Mouse (Mus musculus): Measurements from ENCODE around the gene Gm11549. TPM values are rescaled to one million over a fixed set of nuclear protein-coding genes. Genes with fewer than 3 reads are reported as not detected.

The Gm11549 gene
- polyA plus RNA-seq, 1 experiment from 2014 or later = not detected

- WGBS = 83% methylated on average over 7 of the region's 7 CpGs
- no peak overlapping the region for H3K27ac ChIP-seq
- H3K4me1 ChIP-seq = no peaks in the 10 kb centered on the region
- H3K36me3 ChIP-seq = no peaks in the 10 kb centered on the region
- H3K9me3 ChIP-seq (replicated peaks) = no peaks in the 10 kb centered on the region
- H3K27me3 ChIP-seq (ENCODE audit: low read depth, poor library complexity, severe bottlenecking) = peaks cover under 1% of the 10 kb centered on the region
- no peak for DNase-seq (ENCODE audit: low spot score)
- no peak overlapping the region for H3K4me3 ChIP-seq
Observed at GRCm38 (mm10) chr3:36501546-36501945, 20.1 kb downstream of the Gm11549 start.

- WGBS = 86% methylated on average over 8 of the region's 8 CpGs
- H3K27me3 ChIP-seq (ENCODE audit: low read depth, poor library complexity, severe bottlenecking) = peaks cover 6% of the 10 kb centered on the region
- DNase-seq (ENCODE audit: low spot score) = no peak
- no peak overlapping the region for H3K27ac ChIP-seq
- no peaks in the 10 kb centered on the region for H3K9me3 ChIP-seq (replicated peaks)
- no peak overlapping the region for H3K4me3 ChIP-seq
- no peaks in the 10 kb centered on the region for H3K36me3 ChIP-seq
- H3K4me1 ChIP-seq = no peaks in the 10 kb centered on the region
Observed at GRCm38 (mm10) chr3:36500976-36501375, 20.6 kb downstream of the Gm11549 start.

GRCm38 (mm10) chr3:36499418-36499817 lies 22.2 kb downstream of the Gm11549 start:
- H3K36me3 ChIP-seq = no peaks in the 10 kb centered on the region

GRCm38 (mm10) chr3:36498224-36498623 lies 23.4 kb downstream of the Gm11549 start:
- Histone ChIP-seq H3K4me3 (no peak overlapping the region), H3K9me3 (replicated peaks) (no peaks in the 10 kb centered on the region), H3K27me3 (ENCODE audit: low read depth, poor library complexity, severe bottlenecking) (peaks cover 8% of the 10 kb centered on the region), H3K27ac (no peak overlapping the region), H3K4me1 (0 out of 2 replicates have a peak, but pooled peaks cover 3% of the 10 kb centered on the region), H3K36me3 (no peaks in the 10 kb centered on the region)
- DNase-seq (ENCODE audit: low spot score) = no peak
- 94% methylated on average over 6 of the region's 6 CpGs for WGBS

More at GRCm38 (mm10) chr3:36499418-36499817, 22.2 kb downstream of the Gm11549 start:
- Histone ChIP-seq H3K4me3 (no peak overlapping the region), H3K27me3 (ENCODE audit: low read depth, poor library complexity, severe bottlenecking) (peaks cover 8% of the 10 kb centered on the region), H3K4me1 (0 out of 2 replicates have a peak, but pooled peaks cover 3% of the 10 kb centered on the region), H3K27ac (no peak overlapping the region), H3K9me3 (replicated peaks) (no peaks in the 10 kb centered on the region)
- WGBS = 94% methylated on average over 7 of the region's 7 CpGs
- no peak for DNase-seq (ENCODE audit: low spot score)

GRCm38 (mm10) chr3:36496746-36497145 lies 24.9 kb downstream of the Gm11549 start:
- 25% methylated on average over 14 of the region's 14 CpGs for WGBS
- Histone ChIP-seq H3K27me3 (ENCODE audit: low read depth, poor library complexity, severe bottlenecking) (peaks cover 8% of the 10 kb centered on the region), H3K36me3 (no peaks in the 10 kb centered on the region), H3K27ac (no peak overlapping the region), H3K9me3 (replicated peaks) (no peaks in the 10 kb centered on the region), H3K4me3 (no peak overlapping the region), H3K4me1 (0 out of 2 replicates have a peak, but pooled peaks cover 3% of the 10 kb centered on the region)
- DNase-seq (ENCODE audit: low spot score) = peak; percentile 77

- Histone ChIP-seq H3K36me3 (no peaks in the 10 kb centered on the region), H3K27ac (no peak overlapping the region), H3K4me3 (no peak overlapping the region), H3K4me1 (0 out of 2 replicates have a peak, but pooled peaks cover 3% of the 10 kb centered on the region), H3K9me3 (replicated peaks) (no peaks in the 10 kb centered on the region), H3K27me3 (ENCODE audit: low read depth, poor library complexity, severe bottlenecking) (peaks cover 8% of the 10 kb centered on the region)
- WGBS = 91% methylated on average over 9 of the region's 9 CpGs
- no peak for DNase-seq (ENCODE audit: low spot score)
Observed at GRCm38 (mm10) chr3:36496273-36496672, 25.3 kb downstream of the Gm11549 start.

GRCm38 (mm10) chr3:36495436-36495835 lies 26.2 kb downstream of the Gm11549 start:
- 0 out of 2 replicates have a peak, but pooled peaks cover 3% of the 10 kb centered on the region for H3K4me1 ChIP-seq
- H3K36me3 ChIP-seq = no peaks in the 10 kb centered on the region
- H3K27ac ChIP-seq = no peak overlapping the region
- DNase-seq (ENCODE audit: low spot score) = peak; percentile 90
- 16% methylated on average over 6 of the region's 6 CpGs for WGBS
- H3K27me3 ChIP-seq (ENCODE audit: low read depth, poor library complexity, severe bottlenecking) = peaks cover 8% of the 10 kb centered on the region
- H3K4me3 ChIP-seq = no peak overlapping the region
- H3K9me3 ChIP-seq (replicated peaks) = no peaks in the 10 kb centered on the region

- H3K36me3 ChIP-seq = no peaks in the 10 kb centered on the region
- H3K4me3 ChIP-seq = no peak overlapping the region
- 84% methylated on average over 2 of the region's 2 CpGs for WGBS
- 0 out of 2 replicates have a peak, but pooled peaks cover 3% of the 10 kb centered on the region for H3K4me1 ChIP-seq
- no peaks in the 10 kb centered on the region for H3K9me3 ChIP-seq (replicated peaks)
- H3K27me3 ChIP-seq (ENCODE audit: low read depth, poor library complexity, severe bottlenecking) = peaks cover 8% of the 10 kb centered on the region
- no peak for DNase-seq (ENCODE audit: low spot score)
- no peak overlapping the region for H3K27ac ChIP-seq
Observed at GRCm38 (mm10) chr3:36494613-36495012, 27.0 kb downstream of the Gm11549 start.

- no peaks in the 10 kb centered on the region for H3K36me3 ChIP-seq
- H3K4me3 ChIP-seq = no peak overlapping the region
- H3K9me3 ChIP-seq (replicated peaks) = no peaks in the 10 kb centered on the region
- no peak overlapping the region for H3K27ac ChIP-seq
- WGBS = 81% methylated on average over 6 of the region's 6 CpGs
- 0 out of 2 replicates have a peak, but pooled peaks cover 3% of the 10 kb centered on the region for H3K4me1 ChIP-seq
- H3K27me3 ChIP-seq (ENCODE audit: low read depth, poor library complexity, severe bottlenecking) = peaks cover 8% of the 10 kb centered on the region
- DNase-seq (ENCODE audit: low spot score) = no peak
Observed at GRCm38 (mm10) chr3:36493641-36494283, 27.9 kb downstream of the Gm11549 start.

GRCm38 (mm10) chr3:36492716-36493391 lies 28.8 kb downstream of the Gm11549 start:
- H3K27me3 ChIP-seq (ENCODE audit: low read depth, poor library complexity, severe bottlenecking) = peaks cover 8% of the 10 kb centered on the region
- 87% methylated on average over 9 of the region's 9 CpGs for WGBS
- H3K36me3 ChIP-seq = no peaks in the 10 kb centered on the region
- no peaks in the 10 kb centered on the region for H3K9me3 ChIP-seq (replicated peaks)
- H3K4me3 ChIP-seq = no peak overlapping the region
- DNase-seq (ENCODE audit: low spot score) = no peak
- 0 out of 2 replicates have a peak, but pooled peaks cover 3% of the 10 kb centered on the region for H3K4me1 ChIP-seq
- no peak overlapping the region for H3K27ac ChIP-seq

GRCm38 (mm10) chr3:36491535-36491934 lies 30.1 kb downstream of the Gm11549 start:
- Histone ChIP-seq H3K27ac (no peak overlapping the region), H3K27me3 (ENCODE audit: low read depth, poor library complexity, severe bottlenecking) (peaks cover 8% of the 10 kb centered on the region), H3K36me3 (no peaks in the 10 kb centered on the region), H3K4me3 (no peak overlapping the region), H3K4me1 (0 out of 2 replicates have a peak, but pooled peaks cover 3% of the 10 kb centered on the region), H3K9me3 (replicated peaks) (no peaks in the 10 kb centered on the region)
- no peak for DNase-seq (ENCODE audit: low spot score)
- WGBS = 86% methylated on average over 5 of the region's 5 CpGs

GRCm38 (mm10) chr3:36489590-36489910 lies 32.1 kb downstream of the Gm11549 start:
- H3K27me3 ChIP-seq (ENCODE audit: low read depth, poor library complexity, severe bottlenecking) = no peaks in the 10 kb centered on the region
- no peaks in the 10 kb centered on the region for H3K36me3 ChIP-seq
- no peak overlapping the region for H3K27ac ChIP-seq
- H3K4me3 ChIP-seq = no peak overlapping the region
- H3K4me1 ChIP-seq = no peaks in the 10 kb centered on the region
- H3K9me3 ChIP-seq (replicated peaks) = no peaks in the 10 kb centered on the region
- DNase-seq (ENCODE audit: low spot score) = no peak
- WGBS = 88% methylated on average over 1 of the region's 1 CpGs

- no peaks in the 10 kb centered on the region for H3K27me3 ChIP-seq (ENCODE audit: low read depth, poor library complexity, severe bottlenecking)
- 86% methylated on average over 6 of the region's 6 CpGs for WGBS
- DNase-seq (ENCODE audit: low spot score) = no peak
- H3K4me3 ChIP-seq = no peak overlapping the region
- no peaks in the 10 kb centered on the region for H3K9me3 ChIP-seq (replicated peaks)
- H3K4me1 ChIP-seq = no peaks in the 10 kb centered on the region
- no peaks in the 10 kb centered on the region for H3K36me3 ChIP-seq
- no peak overlapping the region for H3K27ac ChIP-seq
Observed at GRCm38 (mm10) chr3:36488899-36489589, 32.6 kb downstream of the Gm11549 start.

Data from limb, embryonic 10.5 days (tissue).